Mouse (Mus musculus) cortical plate, adult 2 months (tissue): ENCODE measurements around the gene Espn. TPM values are rescaled to one million over a fixed set of nuclear protein-coding genes. Genes with fewer than 3 reads are reported as not detected.

Source experiments
- H3K27ac ChIP-seq: fragments of 200-500 bp; 2 replicates; pipeline ENCODE4 v1.5.1; 2012; ENCODE audit warnings: low read length, control low read depth, inconsistent platforms; ENCODE audit not compliant: insufficient read depth
- H3K4me1 ChIP-seq: fragments of 200-500 bp; 2 replicates; pipeline ENCODE4 v1.6.1; 2011; ENCODE audit warnings: low read length; ENCODE audit not compliant: control insufficient read depth, insufficient read depth
- H3K4me3 ChIP-seq: fragments of 200-500 bp; 2 replicates; pipeline ENCODE4 v1.5.1; 2011; ENCODE audit warnings: mild to moderate bottlenecking, low read length, control low read depth; ENCODE audit not compliant: insufficient read depth
- CTCF ChIP-seq: fragments of 200-500 bp; IDR thresholded peaks from 2 replicates; pipeline ENCODE4 v1.5.1; 2011; ENCODE audit warnings: mild to moderate bottlenecking, control low read depth, low read length; ENCODE audit not compliant: insufficient read depth; ENCODE audit errors: extremely low read depth
- POLR2A ChIP-seq: fragments of 200-500 bp; IDR thresholded peaks from 2 replicates; pipeline ENCODE4 v1.6.1; 2011; ENCODE audit warnings: mild to moderate bottlenecking, low read length, control low read depth; ENCODE audit not compliant: insufficient read depth; ENCODE audit errors: extremely low read depth
- polyA plus RNA-seq: library from polyadenylated mRNA; depleted of rRNA; stranded (reverse); fragments of >200 nt; gene quantifications from 2 replicates; pipeline ENCODE4 v1.2.3, GENCODE M21; 2012

Gene Espn
- polyA plus RNA-seq, 1 experiment = 1.8 TPM

DNA sequence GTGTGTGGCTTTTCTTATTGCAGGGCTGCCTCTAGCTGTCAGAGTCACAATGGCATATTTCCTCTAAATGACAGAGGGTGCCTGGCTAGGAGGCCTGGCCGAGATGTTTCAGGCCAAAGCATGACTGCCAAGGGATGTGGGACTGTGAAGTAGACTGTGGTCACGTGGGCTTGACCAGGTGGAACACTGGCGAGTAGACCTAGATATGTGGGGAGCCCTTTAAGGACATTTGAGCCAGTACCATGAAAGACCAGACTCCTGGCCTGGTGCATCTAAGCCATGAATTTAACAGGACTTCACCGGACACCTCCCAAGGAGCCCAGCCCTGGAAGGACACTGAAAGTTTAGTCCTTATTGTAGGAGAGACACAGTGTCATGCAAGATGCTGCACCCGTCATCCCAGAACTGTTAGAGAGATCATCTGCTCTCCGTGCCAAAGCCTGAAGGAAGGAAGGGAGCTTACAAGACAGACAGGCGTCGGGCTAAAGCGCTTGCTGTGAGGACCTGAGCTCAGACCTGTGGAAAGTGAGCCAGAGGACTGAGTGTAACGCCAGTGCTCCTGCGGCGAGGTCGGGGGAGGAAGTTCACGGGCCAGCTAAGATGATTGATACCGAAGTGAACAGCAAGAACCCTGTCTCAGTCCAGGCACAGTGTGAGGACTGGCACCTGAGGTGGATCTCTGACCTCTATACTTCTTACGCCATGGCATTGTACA, 27.9 kb upstream of the Espn start:
- Histone ChIP-seq H3K4me3 (peak overlapping the region; percentile 7; the same call in 1 of the 2 replicates), H3K27ac (no peak overlapping the region), H3K4me1 (peaks cover 4% of the 10 kb centered on the region; the same call in 1 of the 2 replicates)
- TF ChIP-seq POLR2A (no peak), CTCF (no peak)

DNA sequence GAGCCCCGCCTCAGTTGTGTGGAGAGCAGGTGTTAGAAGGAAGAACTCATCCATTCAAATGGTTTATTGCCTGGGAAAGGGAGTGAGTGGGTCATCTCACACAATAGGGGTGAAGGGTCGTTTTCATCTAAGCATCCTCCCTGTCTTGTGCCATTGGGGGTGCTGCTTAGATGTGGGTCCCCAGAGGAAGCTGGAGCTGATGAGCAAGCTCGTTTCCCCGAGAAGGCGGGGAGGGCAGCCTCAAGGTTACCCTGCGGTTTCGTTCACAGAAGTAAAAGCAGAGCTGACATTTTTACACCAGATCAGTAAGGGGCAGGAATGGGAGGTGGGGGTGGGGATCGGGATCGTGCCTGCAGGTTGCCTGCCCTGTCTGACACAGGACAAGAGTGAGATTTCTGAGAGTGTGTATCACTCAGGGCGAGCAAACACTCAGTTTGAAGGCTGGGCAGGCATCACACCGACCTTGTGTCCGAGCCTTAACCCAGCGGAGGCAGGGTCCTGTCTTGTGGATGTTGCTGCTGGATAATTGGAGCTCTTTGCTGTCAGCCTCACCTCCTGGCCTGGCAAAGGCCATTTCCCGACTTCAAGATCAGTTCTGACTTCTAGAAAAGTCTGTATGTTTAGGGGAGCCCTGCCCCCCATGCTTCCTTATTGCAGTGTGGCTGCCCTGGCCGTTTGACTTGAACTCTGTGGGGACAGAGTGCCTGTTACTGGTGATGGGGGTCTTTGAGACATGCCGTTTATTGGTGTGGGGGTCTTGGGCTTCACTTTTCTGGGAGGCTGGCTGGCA, 26.9 kb upstream of the Espn start:
- H3K4me3 ChIP-seq = peak overlapping the region; percentile 80
- H3K27ac ChIP-seq = no peak overlapping the region
- TF ChIP-seq CTCF = no peak
- TF ChIP-seq POLR2A = no peak
- peaks cover 4% of the 10 kb centered on the region; the same call in 1 of the 2 replicates for H3K4me1 ChIP-seq

DNA sequence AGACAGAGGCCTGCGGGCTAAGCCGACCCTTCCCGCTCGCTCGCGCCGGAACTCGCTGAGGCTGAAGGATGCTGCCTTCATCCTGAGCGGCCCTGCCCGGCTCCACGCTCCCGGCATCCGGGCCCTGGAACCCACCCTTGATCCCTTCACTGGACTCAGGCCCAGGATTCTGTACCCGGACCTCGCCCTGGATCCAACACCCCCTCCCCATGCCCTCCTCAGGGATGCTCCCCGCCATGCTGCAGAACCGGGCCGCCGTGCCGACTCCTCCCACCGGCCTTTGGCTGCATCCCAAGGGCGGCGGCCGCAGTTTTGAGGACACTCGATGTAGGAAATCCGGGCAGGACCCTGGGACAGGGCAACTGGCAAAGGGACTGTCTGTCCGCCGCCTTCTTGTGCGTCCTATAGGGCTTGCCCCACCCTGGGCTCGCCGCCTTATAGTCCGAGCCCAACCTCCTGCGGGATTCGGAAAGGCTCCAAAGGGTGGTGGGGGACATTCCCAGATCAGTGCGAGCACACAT, 26.2 kb upstream of the Espn start:
- H3K27ac ChIP-seq = peak overlapping the region; percentile 59
- no peak for TF ChIP-seq POLR2A
- no peak for TF ChIP-seq CTCF
- peaks cover 4% of the 10 kb centered on the region; the same call in 1 of the 2 replicates for H3K4me1 ChIP-seq

DNA sequence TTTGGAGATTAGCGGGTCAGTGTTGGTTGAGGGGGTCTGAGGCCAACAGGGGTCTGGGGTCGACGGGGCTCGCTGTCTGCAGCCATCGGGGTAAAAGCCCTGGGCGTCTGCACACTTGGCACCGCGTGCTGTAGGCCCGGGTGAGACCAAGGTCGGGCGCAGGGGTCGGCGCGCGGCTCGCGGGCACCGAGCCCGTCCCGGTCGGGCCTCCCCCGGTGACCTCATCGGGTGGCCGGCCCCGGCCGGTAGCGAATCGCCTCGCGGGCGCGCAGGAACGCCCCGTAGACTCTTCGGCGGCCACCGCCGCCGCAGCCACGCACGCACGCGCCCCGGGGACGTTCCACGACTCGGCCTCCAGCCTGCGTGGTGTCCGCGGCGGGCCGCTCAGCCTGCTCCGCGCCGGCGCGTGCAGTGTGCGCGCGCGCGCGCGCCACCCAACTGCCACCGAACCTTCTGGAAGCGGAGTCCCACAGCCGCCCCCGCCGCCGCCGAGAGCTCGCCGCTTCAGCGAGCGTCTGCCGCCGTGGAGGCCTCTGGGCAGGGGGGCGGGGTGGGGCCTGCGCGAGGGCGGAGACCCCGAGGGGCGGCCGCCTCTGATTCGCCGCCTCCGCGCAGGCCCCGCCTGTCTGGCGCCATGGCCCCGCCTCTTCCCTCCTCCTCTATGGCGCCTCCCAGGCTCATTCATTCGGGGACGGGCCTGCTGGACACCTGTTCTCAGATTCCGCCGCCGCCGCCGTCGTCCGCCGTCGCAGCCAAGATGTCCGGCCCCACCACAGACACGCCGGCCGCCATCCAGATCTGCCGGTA, 25.6 kb upstream of the Espn start, which contains the start of gene Acot7:
Gene Acot7, plus strand, starts transcription at position 598 of the 807 bp plus-strand sequence.
- Histone ChIP-seq H3K4me3 (peak within 1 kb of the TSS; percentile 80), H3K4me1 (peaks cover 4% of the 10 kb centered on the region; the same call in 1 of the 2 replicates), H3K27ac (peak within 1 kb of the TSS; percentile 85)
- peak; percentile 78; the same call in 1 of the 2 replicates for TF ChIP-seq POLR2A
- TF ChIP-seq CTCF = no peak

More for the DNA sequence above, 26.2 kb upstream of the Espn start:
- H3K4me3 ChIP-seq = peak overlapping the region; percentile 80

DNA sequence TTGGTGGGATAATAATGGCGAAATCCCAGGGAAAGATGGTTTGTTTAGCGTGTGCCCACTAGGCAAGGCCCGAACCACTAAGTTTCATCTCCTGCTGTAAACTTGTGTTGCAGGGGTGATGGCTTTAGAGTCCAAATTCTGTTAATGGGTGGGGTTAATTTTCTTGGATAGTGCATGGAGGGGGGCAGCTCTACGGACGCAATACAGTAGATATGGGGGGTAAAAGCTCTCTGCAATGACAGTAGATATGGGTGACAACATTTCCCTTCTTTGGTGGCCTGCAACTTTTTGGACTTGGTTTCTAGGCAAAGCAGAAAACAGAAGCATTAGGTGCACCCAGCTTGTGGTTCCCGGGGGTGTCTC, 25.0 kb upstream of the Espn start:
- Histone ChIP-seq H3K4me3 (peak overlapping the region; percentile 80), H3K27ac (peak overlapping the region; percentile 85), H3K4me1 (peaks cover 4% of the 10 kb centered on the region; the same call in 1 of the 2 replicates)
- no peak for TF ChIP-seq CTCF
- TF ChIP-seq POLR2A = no peak

DNA sequence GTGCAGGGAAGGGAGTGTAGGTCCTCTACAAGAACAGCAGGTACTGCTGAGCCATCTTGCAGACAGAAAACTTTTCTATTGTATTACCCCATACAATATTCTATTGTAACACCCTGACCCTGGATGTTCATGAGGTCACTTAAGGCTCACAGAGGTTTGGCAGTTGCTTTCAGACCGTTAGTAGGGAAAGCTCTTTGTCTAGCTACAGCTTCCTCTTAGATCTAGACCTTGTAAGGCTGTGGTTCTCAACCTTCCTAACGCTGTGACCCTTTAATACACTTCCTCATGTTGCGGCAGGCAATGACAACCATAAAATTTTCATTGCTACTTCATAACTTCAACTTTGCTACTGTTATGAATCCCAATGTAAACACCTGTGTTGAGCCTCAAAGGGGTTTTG, 24.5 kb upstream of the Espn start:
- no peak overlapping the region for H3K4me3 ChIP-seq
- no peak overlapping the region for H3K27ac ChIP-seq
- TF ChIP-seq POLR2A = no peak
- no peak for TF ChIP-seq CTCF
- H3K4me1 ChIP-seq = peaks cover 4% of the 10 kb centered on the region; the same call in 1 of the 2 replicates

DNA sequence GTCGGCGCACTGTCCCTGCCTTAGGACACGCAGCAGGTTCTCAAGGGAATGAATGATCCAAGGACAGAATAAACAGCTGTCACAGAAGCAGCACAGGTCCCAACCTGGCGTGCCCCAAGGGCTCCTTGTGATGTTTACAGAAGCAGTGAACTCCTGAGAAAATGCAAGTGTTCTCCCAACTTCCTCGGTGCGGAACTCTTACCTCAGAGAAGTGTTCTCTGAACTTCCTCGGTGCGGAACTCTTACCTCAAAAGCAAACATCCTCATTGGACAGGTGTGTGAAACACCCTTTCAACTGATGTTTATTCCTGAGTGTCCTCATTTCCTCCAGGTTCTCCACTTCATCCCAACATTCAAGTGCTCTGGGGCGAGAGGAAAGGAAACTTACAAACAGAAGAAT, 21.8 kb upstream of the Espn start:
- Histone ChIP-seq H3K4me1 (no peaks in the 10 kb centered on the region), H3K27ac (no peak overlapping the region), H3K4me3 (no peak overlapping the region)
- TF ChIP-seq POLR2A = no peak
- no peak for TF ChIP-seq CTCF

DNA sequence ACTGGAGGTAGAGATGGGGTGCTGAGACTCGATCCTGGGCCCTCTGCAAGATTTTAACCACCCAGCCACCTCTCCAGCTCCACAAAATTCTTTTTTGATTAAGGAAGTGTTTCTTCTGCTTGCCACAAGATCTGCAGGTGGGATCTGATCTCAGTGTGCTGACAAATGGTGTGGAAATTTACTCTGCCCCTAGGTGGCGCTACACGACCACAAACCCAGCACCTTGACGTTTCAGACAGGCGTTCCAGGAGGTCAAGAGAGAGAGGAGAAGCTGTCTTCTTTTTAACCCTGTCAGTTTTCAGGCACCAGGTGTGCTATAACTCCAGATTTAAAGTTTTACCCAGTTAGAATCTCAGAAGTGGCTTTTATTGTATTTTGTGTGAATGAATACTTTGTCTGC, 20.9 kb upstream of the Espn start:
- no peak overlapping the region for H3K27ac ChIP-seq
- no peaks in the 10 kb centered on the region for H3K4me1 ChIP-seq
- H3K4me3 ChIP-seq = no peak overlapping the region
- TF ChIP-seq CTCF (peak; percentile 99), POLR2A (no peak)

DNA sequence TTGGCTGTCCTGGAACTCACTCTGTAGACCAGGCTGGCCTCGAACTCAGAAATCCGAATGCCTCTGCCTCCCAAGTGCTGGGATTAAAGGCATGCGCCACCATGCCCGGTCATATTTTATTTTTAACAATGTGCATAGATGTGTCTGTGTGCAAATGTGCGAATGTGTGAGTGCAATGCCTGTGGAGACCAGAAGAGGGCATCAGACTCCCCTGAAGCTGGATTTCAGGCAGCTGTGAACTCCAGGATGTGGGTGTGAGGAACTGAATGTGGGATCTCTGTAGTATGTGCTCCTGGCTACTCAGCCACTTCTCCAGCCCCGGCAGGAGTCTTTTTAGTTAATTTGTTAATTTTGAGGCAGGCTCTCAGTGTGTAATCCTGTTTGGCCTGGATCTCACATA, 19.4 kb upstream of the Espn start:
- no peaks in the 10 kb centered on the region for H3K4me1 ChIP-seq
- no peak overlapping the region for H3K27ac ChIP-seq
- TF ChIP-seq CTCF = no peak
- TF ChIP-seq POLR2A = no peak
- H3K4me3 ChIP-seq = no peak overlapping the region
